In the genomic region with DNA sequence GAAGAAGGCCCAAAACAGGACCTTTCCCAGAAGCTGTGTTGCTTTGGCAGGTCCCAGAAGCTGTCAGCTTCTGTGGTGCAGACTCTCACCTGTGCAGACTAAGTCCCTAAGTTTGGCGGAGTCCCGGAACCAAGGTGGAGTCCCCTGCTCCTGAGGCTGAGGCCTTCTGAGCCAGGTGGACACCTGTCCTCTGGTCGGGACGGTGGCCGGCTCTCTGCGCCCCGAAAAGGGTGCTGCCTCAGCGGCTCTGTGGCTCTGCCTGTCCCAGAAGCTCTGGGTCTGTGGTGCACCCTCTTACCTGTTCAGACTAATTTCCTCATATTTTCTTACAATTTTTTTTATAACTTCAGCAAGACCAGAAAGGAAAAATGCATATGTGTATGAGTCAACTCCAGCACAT, we compare ENCODE assay signal across 1 mouse cellular context. TPM values are rescaled to one million over a fixed set of nuclear protein-coding genes. Genes with fewer than 3 reads are reported as not detected.
"Had no signal": no experiment of that assay in that cellular context is flagged by ENCODE, and none has a peak within 500 bp of the region (broad histone marks: within the 10 kb centered on the region; RNA-seq: fewer than 3 reads in every experiment).

No protein-coding gene starts in this region.

RNA-seq across cellular contexts. Expression of a gene that starts 43.7 kb away (rescaled TPM):
- polyA plus RNA-seq: erythroblast, embryonic 14.5 days had no signal
